Mouse (Mus musculus) embryonic facial prominence, embryonic 12.5 days (tissue): ENCODE measurements around the gene Plppr5. TPM values are rescaled to one million over a fixed set of nuclear protein-coding genes. Genes with fewer than 3 reads are reported as not detected.

Source experiments
- ATAC-seq: fragments of 200-750 bp; cut with Nextera tagmentation; 2 replicates; pipeline ENCODE4 v1.8.0; 2017; ENCODE audit not compliant: insufficient number of reproducible peaks, insufficient read depth, low FRiP score, low TSS enrichment
- H3K27ac ChIP-seq: fragments of 300-500 bp; sonication (generic); 2 replicates; pipeline ENCODE4 v1.5.1; 2016; ENCODE audit warnings: mild to moderate bottlenecking
- H3K27me3 ChIP-seq: fragments of 300-500 bp; sonication (generic); 2 replicates; pipeline ENCODE4 v1.6.1; 2016; ENCODE audit warnings: mild to moderate bottlenecking, moderate library complexity
- H3K36me3 ChIP-seq: fragments of 300-500 bp; sonication (generic); 2 replicates; pipeline ENCODE4 v1.6.1; 2016; ENCODE audit warnings: mild to moderate bottlenecking
- H3K4me1 ChIP-seq: fragments of 300-500 bp; sonication (generic); 2 replicates; pipeline ENCODE4 v1.6.1; 2016
- H3K4me2 ChIP-seq: fragments of 300-500 bp; sonication (generic); replicated peaks from 2 replicates; pipeline ENCODE4 v1.6.1; 2016; ENCODE audit warnings: mild to moderate bottlenecking, moderate library complexity
- H3K4me3 ChIP-seq: fragments of 300-500 bp; sonication (generic); 2 replicates; pipeline ENCODE4 v1.5.1; 2016; ENCODE audit warnings: mild to moderate bottlenecking
- H3K9ac ChIP-seq: fragments of 300-500 bp; sonication (generic); 2 replicates; pipeline ENCODE4 v1.6.1; 2016; ENCODE audit warnings: mild to moderate bottlenecking, moderate library complexity
- H3K9me3 ChIP-seq: fragments of 300-500 bp; sonication (generic); 2 replicates; pipeline ENCODE4 v1.6.1; 2016; ENCODE audit warnings: mild to moderate bottlenecking, moderate library complexity
- WGBS: fragments of 180-500 bp; shearing (Covaris S2); methylation state at CpG from one replicate; pipeline ENCODE4 v1.1.7; 2016; 5-methylcytosine and 5-hydroxymethylcytosine counted together
- polyA plus RNA-seq: library from polyadenylated mRNA; unstranded; fragments of >200 nt; fragmentation: Nextera tagmentation; extraction: Ambion mirVana; gene quantifications from 2 replicates; pipeline ENCODE4 v1.2.1, GENCODE M21; 2016

Gene Plppr5
- polyA plus RNA-seq, 1 experiment from 2014 or later: 0.37 TPM

DNA sequence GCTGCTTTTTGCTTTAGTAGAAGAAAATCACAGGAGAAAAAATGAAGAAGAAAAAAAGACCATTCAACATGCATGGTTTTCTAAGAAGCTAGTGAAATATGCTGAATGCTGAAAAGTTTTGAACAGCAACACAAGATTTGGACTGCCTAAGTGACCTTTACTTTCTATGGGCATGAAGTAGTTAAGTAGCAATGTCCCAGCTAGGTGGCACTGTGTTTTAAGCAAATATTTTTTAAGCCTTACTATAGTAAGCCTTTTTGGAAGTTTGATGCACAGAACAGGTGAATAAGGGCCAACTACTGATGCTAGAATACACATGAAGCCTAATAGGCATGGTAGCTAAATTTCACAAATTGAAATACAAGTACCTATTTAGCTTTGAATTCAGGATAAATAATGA is 134.2 kb downstream of the Plppr5 start:
- Histone ChIP-seq H3K4me2 (no peak overlapping the region), H3K27ac (no peak overlapping the region), H3K4me1 (no peaks in the 10 kb centered on the region), H3K27me3 (no peaks in the 10 kb centered on the region), H3K9me3 (no peaks in the 10 kb centered on the region), H3K9ac (no peak overlapping the region), H3K4me3 (no peak overlapping the region), H3K36me3 (no peaks in the 10 kb centered on the region)
- ATAC-seq: no peak

DNA sequence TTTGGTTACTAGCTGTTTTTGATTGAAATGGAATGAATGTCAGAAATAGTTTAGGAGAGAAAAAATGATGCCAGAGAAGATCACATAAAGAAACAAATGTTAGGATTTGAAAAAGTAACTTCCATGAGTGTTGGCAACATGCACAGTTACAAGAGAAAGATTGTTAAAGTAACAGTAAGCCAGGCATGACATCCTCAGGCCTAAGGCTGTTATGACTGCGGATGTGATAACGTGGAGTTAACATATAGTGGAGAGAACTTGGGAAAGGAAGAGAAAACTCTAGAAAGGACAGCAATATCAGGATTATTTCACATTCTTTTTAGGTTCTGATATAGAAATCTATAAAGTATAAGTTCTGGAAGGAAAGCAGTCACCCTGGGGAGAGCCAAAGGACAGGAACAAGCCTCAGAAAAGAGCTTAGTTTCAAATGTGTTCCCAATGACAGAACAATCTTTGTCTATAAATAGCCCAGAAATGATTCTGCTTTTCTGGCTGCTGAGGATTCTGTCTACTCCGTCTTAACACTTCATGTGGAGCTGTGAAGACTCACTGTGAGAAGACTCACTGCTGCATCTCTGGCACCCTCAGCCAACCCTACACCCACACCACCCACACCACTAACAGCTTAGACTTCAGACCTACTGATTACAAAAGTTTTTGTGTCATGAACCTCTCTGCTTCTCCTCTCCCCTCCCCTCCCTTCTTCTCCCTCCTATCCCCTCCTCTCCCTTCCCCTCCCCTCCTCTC is 142.1 kb downstream of the Plppr5 start:
- H3K9me3 ChIP-seq: no peaks in the 10 kb centered on the region
- no peak for ATAC-seq
- H3K4me3 ChIP-seq: no peak overlapping the region
- no peak overlapping the region for H3K4me2 ChIP-seq
- no peaks in the 10 kb centered on the region for H3K36me3 ChIP-seq
- WGBS: 80% methylated on average over 3 of the region's 3 CpGs
- H3K27me3 ChIP-seq: no peaks in the 10 kb centered on the region
- H3K4me1 ChIP-seq: no peaks in the 10 kb centered on the region
- H3K27ac ChIP-seq: no peak overlapping the region
- H3K9ac ChIP-seq: no peak overlapping the region

DNA sequence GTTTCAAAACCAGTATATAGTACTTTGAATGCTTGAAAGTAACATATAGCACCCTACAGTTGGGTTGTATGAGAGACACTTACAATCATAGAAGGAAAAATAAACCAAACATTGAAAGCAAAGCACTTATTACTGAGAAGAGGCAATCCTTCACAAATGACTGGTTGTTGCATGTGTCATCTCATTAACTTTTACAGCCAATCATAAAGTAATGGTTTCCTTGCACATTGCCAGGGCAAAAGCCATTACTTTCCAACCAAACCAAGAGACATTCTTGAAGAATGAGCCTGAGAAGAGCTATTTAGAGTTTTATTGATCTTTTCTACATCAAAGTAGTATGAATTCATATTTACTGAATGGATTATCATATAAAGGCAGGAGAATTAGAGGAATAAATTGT is 148.8 kb downstream of the Plppr5 start:
- Histone ChIP-seq H3K4me2 (no peak overlapping the region), H3K4me3 (no peak overlapping the region), H3K4me1 (no peaks in the 10 kb centered on the region), H3K27ac (no peak overlapping the region), H3K9ac (no peak overlapping the region), H3K27me3 (no peaks in the 10 kb centered on the region), H3K36me3 (no peaks in the 10 kb centered on the region), H3K9me3 (no peaks in the 10 kb centered on the region)
- ATAC-seq: no peak

DNA sequence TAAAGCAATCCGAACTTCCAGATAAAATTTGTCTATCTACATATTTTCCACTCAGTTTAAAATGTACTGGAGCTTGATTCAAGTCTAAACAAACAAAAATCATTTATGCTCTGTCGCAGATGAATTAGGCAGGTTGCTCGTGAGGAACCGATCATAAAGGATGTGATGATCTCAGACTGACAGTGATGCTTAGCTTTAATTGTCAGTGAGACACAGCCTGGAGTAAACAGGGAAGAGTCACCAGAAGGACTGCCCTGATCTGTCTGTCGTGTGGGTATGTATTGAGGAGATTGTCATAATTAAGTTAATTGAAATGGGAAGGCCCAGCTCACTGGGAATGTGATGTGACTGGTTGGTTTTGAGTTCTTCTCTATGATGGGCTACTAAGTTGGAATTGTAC is 149.9 kb downstream of the Plppr5 start:
- no peak overlapping the region for H3K9ac ChIP-seq
- H3K27me3 ChIP-seq: no peaks in the 10 kb centered on the region
- no peaks in the 10 kb centered on the region for H3K9me3 ChIP-seq
- H3K27ac ChIP-seq: no peak overlapping the region
- no peak overlapping the region for H3K4me3 ChIP-seq
- H3K4me2 ChIP-seq: no peak overlapping the region
- no peak for ATAC-seq
- WGBS: 70% methylated on average over 5 of the region's 5 CpGs
- H3K36me3 ChIP-seq: no peaks in the 10 kb centered on the region
- no peaks in the 10 kb centered on the region for H3K4me1 ChIP-seq

DNA sequence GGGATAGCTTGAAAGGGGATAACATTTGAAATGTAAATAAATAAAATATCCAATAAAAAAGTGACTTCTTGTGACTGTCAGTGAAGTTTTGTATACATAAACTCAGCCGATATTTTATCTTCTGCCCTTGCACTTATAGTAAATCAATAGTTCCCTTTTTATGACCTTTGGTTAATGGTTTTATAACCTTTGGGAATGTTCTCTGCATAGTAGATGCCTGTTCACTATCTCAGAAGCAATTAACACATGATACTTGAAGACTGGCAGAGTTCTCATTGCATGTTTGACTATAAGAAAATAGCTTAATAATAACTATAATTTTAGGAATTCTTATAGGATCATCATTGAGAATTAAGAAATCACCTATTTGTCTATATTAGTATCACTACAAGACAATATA is 150.9 kb downstream of the Plppr5 start:
- no peak for ATAC-seq
- Histone ChIP-seq H3K27ac (no peak overlapping the region), H3K9ac (no peak overlapping the region), H3K27me3 (no peaks in the 10 kb centered on the region), H3K36me3 (no peaks in the 10 kb centered on the region), H3K9me3 (no peaks in the 10 kb centered on the region), H3K4me1 (no peaks in the 10 kb centered on the region), H3K4me2 (no peak overlapping the region), H3K4me3 (no peak overlapping the region)
- WGBS: 85% methylated on average over 1 of the region's 1 CpGs

DNA sequence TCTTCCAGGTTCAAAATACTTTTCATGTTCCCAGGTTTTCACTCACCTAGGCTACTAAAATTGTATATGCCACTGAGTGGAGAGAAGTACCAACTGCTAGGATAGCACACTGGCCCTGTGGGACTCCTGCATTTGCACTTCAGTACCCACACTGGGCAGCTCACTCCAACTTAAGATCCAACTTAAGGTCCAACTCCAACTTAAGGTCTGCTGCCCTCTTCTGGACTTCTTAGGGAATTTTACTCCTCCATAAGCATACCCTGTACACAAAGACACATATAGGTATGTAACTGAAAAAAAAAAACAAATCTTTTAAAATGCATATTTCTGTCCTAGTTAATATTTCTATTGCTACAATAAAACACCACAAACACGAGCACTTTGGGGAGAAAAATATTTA is 153.5 kb downstream of the Plppr5 start:
- Histone ChIP-seq H3K27me3 (no peaks in the 10 kb centered on the region), H3K4me2 (no peak overlapping the region), H3K9me3 (no peaks in the 10 kb centered on the region), H3K9ac (no peak overlapping the region), H3K4me1 (no peaks in the 10 kb centered on the region), H3K4me3 (no peak overlapping the region), H3K27ac (no peak overlapping the region), H3K36me3 (no peaks in the 10 kb centered on the region)
- 46% methylated on average over 1 of the region's 1 CpGs for WGBS
- no peak for ATAC-seq

DNA sequence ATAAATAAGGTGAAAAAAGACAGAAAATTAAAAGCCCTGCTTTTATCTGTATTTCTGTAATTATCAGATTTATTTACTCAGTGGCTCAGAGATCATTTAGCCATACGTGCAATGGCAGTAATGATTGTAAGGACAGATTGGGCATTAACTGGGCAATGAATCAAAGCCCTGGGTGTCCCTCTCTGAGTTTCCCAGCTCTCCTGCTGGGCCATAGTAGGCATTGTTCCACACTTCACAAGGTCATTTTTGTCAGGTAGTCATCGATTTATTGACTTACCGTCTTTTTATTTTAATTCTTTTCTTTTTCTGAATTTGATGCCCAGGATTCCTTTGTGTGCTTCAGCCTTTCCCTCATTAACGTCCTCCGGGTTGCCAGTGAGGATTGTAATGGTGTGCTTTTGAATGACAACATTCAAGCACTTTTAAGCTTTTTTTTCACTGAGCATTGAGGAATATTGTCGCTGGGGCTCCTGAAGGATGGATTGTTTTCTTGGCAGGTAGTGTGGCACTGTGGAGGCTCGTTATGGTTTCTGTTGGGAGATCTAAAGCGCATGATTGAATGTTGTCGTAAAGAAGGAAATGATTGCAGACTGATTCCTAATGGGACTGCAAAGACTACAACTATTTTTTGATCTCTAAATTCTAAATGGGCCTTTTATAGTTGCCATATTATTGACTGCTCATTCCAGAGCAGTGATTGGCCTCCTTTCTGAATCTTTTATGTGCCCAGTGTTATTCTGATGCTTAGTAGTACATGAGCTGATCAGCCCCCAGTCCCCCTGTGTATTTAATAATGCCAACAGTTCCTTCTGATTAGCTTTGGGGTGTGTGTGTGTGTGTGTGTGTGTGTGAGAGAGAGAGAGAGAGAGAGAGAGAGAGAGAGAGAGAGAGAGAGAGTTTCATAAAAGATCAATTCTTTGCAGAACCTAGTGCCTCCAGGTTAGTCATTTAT is 154.8 kb downstream of the Plppr5 start:
- no peaks in the 10 kb centered on the region for H3K36me3 ChIP-seq
- no peak overlapping the region for H3K4me2 ChIP-seq
- no peak for ATAC-seq
- H3K27me3 ChIP-seq: no peaks in the 10 kb centered on the region
- H3K4me3 ChIP-seq: no peak overlapping the region
- H3K4me1 ChIP-seq: no peaks in the 10 kb centered on the region
- no peaks in the 10 kb centered on the region for H3K9me3 ChIP-seq
- H3K9ac ChIP-seq: no peak overlapping the region
- 78% methylated on average over 9 of the region's 9 CpGs for WGBS
- no peak overlapping the region for H3K27ac ChIP-seq

DNA sequence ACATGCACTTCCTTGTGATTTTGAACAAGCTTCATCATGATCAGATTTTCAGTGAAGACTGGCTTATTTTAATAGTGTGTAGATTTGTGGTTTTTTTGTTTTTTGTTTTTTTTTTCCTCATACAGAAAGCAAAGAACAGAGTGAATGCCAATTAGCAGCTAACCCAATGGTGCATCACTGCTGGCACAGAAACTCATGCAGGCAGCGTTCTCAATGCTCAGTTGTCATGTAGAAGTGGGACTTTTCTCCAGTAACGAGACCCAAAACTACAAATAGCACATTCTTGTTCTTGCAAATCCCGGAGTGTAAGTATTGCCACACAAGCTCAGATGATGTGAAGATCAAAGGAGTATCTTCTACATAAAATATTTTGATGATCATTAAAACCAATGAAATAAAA is 156.9 kb downstream of the Plppr5 start:
- no peaks in the 10 kb centered on the region for H3K4me1 ChIP-seq
- no peak overlapping the region for H3K27ac ChIP-seq
- H3K9me3 ChIP-seq: no peaks in the 10 kb centered on the region
- no peak overlapping the region for H3K4me2 ChIP-seq
- 69% methylated on average over 3 of the region's 3 CpGs for WGBS
- H3K27me3 ChIP-seq: no peaks in the 10 kb centered on the region
- H3K4me3 ChIP-seq: no peak overlapping the region
- H3K9ac ChIP-seq: no peak overlapping the region
- ATAC-seq: no peak
- no peaks in the 10 kb centered on the region for H3K36me3 ChIP-seq

DNA sequence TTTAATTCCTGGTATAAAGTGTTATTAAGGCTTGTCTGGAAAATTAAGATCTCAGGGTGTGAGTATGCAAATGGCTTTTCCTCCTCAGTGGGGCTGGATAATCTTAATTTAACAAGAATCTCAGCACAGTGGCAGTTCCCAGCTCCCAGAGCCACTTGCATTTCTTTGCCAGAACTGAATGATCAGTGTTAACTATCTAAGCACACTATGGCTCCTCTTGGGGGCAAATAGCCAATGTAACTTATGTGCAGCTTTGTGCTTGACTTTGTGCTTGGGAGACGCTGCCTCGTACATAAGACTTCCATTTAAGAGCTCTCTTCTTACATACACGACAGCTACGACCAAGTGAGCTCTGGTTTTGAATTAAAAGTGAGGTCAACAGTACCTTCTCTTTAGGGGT is 158.0 kb downstream of the Plppr5 start:
- ATAC-seq: no peak
- no peak overlapping the region for H3K27ac ChIP-seq
- no peaks in the 10 kb centered on the region for H3K4me1 ChIP-seq
- WGBS: 79% methylated on average over 4 of the region's 4 CpGs
- no peak overlapping the region for H3K4me3 ChIP-seq
- H3K9ac ChIP-seq: no peak overlapping the region
- H3K36me3 ChIP-seq: no peaks in the 10 kb centered on the region
- H3K9me3 ChIP-seq: no peaks in the 10 kb centered on the region
- H3K27me3 ChIP-seq: no peaks in the 10 kb centered on the region
- H3K4me2 ChIP-seq: no peak overlapping the region

Other genes with a start within 250 kb of the Plppr5 start
- gene Plppr4, start 214.0 kb upstream of the Plppr5 start, polyA plus RNA-seq: 0.38 and 0.49 TPM in 2 replicates